Mouse (Mus musculus) urinary bladder, postnatal 4 days (tissue): ENCODE results near the gene Dbp.
A peak's percentile ranks its signal among the peaks of the same experiment; 100 is the strongest.

Experiments
- DNase-seq, 2 experiments: peaks; one replicate each; pipeline ENCODE4 v3.0.0; 2021 to 2022; ENCODE audit warnings: low spot score in 2 of 2

Gene Dbp

GRCm38 (mm10) chr7:45723781-45724180 is 18.9 kb downstream of the Dbp start:
- DNase-seq: no peak

- DNase-seq: no peak
These were observed 20.3 kb downstream of the Dbp start for GRCm38 (mm10) chr7:45725151-45725550.

- DNase-seq: no peak
These were observed 20.8 kb downstream of the Dbp start, which contains the start of gene Spaca4 for GRCm38 (mm10) chr7:45725713-45726112. Gene Spaca4, minus strand, starts transcription at chr7:45725813.

GRCm38 (mm10) chr7:45726419-45726818 is 21.5 kb downstream of the Dbp start:
- DNase-seq: no peak

- DNase-seq: no peak
These were observed 22.7 kb downstream of the Dbp start for GRCm38 (mm10) chr7:45727625-45728024.

- DNase-seq: no peak
These were observed 26.0 kb downstream of the Dbp start for GRCm38 (mm10) chr7:45730727-45731431.

GRCm38 (mm10) chr7:45733477-45733876 is 28.6 kb downstream of the Dbp start:
- no peak for DNase-seq

GRCm38 (mm10) chr7:45739162-45739763 is 34.4 kb downstream of the Dbp start:
- DNase-seq: peak; percentile 64 to 79

GRCm38 (mm10) chr7:45739820-45740219 is 34.9 kb downstream of the Dbp start:
- DNase-seq: no peak

- DNase-seq: no peak
These were observed 36.4 kb downstream of the Dbp start for GRCm38 (mm10) chr7:45741308-45741707.

- no peak for DNase-seq
These were observed 36.9 kb downstream of the Dbp start for GRCm38 (mm10) chr7:45741777-45742176.

GRCm38 (mm10) chr7:45742338-45742737 is 37.5 kb downstream of the Dbp start:
- DNase-seq: no peak

GRCm38 (mm10) chr7:45744387-45744786 is 39.5 kb downstream of the Dbp start:
- peak; percentile 76 to 92 for DNase-seq

GRCm38 (mm10) chr7:45746518-45746917 is 41.6 kb downstream of the Dbp start:
- DNase-seq: no peak

GRCm38 (mm10) chr7:45747450-45747849 is 42.6 kb downstream of the Dbp start:
- no peak for DNase-seq

- no peak for DNase-seq
These were observed 43.2 kb downstream of the Dbp start for GRCm38 (mm10) chr7:45748110-45748509.

- DNase-seq: no peak
These were observed 44.5 kb downstream of the Dbp start for GRCm38 (mm10) chr7:45749401-45749800.

GRCm38 (mm10) chr7:45750162-45750561 is 45.3 kb downstream of the Dbp start:
- DNase-seq: no peak

- no peak for DNase-seq
These were observed 50.8 kb downstream of the Dbp start for GRCm38 (mm10) chr7:45755703-45756102.

- peak in 1 of 2 experiments; percentile 40 for DNase-seq
These were observed 54.5 kb downstream of the Dbp start for GRCm38 (mm10) chr7:45759400-45759799.
